Mouse (Mus musculus) gastrocnemius, adult 2 months (tissue): ENCODE data around the gene Syt3. TPM values are rescaled to one million over a fixed set of nuclear protein-coding genes. Genes with fewer than 3 reads are reported as not detected.

Source experiments
- DNase-seq: peaks from one replicate; pipeline ENCODE4 v3.0.0; 2022
- H3K27ac ChIP-seq: fragments of 200-600 bp; 2 replicates; pipeline ENCODE4 v1.8.1; 2022; ENCODE audit warnings: mild to moderate bottlenecking
- H3K4me3 ChIP-seq: fragments of 200-600 bp; 2 replicates; pipeline ENCODE4 v1.8.1; 2022; ENCODE audit warnings: mild to moderate bottlenecking, moderate library complexity
- CTCF ChIP-seq: fragments of 200-600 bp; IDR thresholded peaks from 2 replicates; pipeline ENCODE4 v1.8.1; 2022; ENCODE audit warnings: antibody characterized with exemption, mild to moderate bottlenecking, moderate library complexity
- intact Hi-C: fragments of 180-260 bp; cut with DNase I; formaldehyde crosslinking; loops from one replicate; pipeline ENCODE4 v1.15.1; 2025
- total RNA-seq, 2 experiments: library from RNA; stranded (reverse); gene quantifications; 2 replicates each; pipeline ENCODE4 v1.2.3; 2021

Gene Syt3
- total RNA-seq, 2 experiments from 2014 or later: 2.3 to 3.6 TPM

GRCm38 (mm10) chr7:44393284-44393683 lies 9.4 kb downstream of the Syt3 start:
- no peak for TF ChIP-seq CTCF
- DNase-seq: no peak
- intact Hi-C loops: no loop called here
- Histone ChIP-seq H3K4me3 (no peak overlapping the region), H3K27ac (no peak overlapping the region)

DNA sequence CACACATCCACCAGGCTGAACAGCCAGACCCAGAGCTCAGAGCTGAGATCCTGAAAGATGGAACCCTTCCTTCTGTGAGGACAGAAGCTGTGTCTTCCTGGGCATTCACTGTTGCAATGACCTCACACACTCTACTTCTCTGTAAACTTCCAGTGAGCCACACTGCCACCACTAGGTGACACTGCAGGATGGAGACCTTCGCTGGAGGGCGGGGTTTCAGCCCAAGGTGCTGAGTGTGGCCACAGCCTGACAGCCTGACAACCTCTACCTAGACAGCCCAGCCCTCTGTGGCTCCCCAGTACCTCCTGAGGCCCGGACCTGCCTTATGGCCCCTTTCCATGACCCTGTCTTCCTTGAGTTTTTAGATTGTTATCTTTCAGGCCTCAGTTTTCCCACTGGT lies 14.7 kb downstream of the Syt3 start:
- TF ChIP-seq CTCF: peak; percentile 61
- DNase-seq: peak; percentile 64
- intact Hi-C loops: loop anchor here (2.0 kb wide), 1 partner anchor 86 kb away; no protein-coding TSS in a partner anchor
- H3K27ac ChIP-seq: no peak overlapping the region
- no peak overlapping the region for H3K4me3 ChIP-seq

DNA sequence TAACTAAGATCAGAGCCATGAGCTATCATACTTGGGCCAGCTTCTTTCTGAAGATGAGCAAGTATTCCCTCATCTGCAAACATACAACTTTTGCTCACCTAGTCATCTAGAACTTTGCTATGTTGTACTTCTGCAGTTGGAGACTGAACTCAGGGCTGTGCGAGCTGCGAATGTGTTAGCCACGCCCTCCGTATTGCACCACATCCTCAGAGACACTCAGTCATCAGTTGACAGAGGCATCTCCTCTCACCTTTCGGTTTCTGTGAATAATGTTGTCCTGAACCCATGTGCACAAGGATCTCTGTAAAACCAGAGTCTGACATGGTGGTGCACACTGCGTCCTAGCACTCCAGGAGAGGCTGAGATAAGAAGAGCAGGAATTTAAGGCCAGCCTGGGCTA lies 17.8 kb downstream of the Syt3 start:
- no peak for DNase-seq
- H3K4me3 ChIP-seq: no peak overlapping the region
- TF ChIP-seq CTCF: no peak
- intact Hi-C loops: loop anchor here (5.0 kb wide), 1 partner anchor 161 kb away; no protein-coding TSS in a partner anchor
- H3K27ac ChIP-seq: no peak overlapping the region

GRCm38 (mm10) chr7:44405346-44406014 lies 21.6 kb downstream of the Syt3 start:
- DNase-seq: peak; percentile 84
- intact Hi-C loops: no loop called here
- no peak for TF ChIP-seq CTCF
- H3K4me3 ChIP-seq: peak overlapping the region; percentile 65
- H3K27ac ChIP-seq: peak overlapping the region; percentile 31

DNA sequence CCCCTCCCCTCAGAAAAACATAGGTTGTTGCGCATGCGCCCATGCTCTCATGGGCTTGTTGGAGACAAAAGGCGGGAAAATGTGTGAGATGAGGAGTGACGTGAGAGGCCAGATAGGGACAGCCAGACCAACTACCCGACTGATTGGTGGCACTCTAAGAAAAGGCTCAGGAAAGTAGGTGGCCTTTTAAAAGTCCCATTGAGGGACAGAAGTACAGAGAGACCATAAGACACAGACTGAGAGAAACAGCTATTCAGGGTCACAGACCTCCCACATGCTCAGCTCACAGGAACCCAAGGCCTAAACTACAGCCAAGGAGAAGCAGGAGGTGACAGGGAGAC lies 22.1 kb downstream of the Syt3 start:
- H3K27ac ChIP-seq: no peak overlapping the region
- H3K4me3 ChIP-seq: peak overlapping the region; percentile 65
- DNase-seq: no peak
- no peak for TF ChIP-seq CTCF
- intact Hi-C loops: no loop called here

DNA sequence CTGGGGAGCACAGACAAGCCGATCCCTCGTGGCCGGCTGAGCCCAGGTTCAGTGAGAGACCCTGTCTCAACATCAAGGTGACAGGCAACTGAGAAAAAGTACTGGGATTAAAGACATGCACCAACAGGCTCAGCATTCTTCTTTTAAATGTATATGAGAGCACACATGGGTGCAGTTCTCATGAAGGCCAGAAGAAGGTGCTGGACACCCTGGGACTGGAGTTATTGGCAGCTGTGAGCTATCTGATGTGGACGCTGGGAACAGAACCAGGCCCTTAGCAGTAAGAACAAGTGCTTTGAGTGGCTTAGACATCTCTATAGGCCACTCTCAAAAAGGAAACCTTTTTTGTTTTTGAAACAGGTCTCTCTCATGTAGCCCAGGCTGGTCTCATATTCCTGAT lies 27.2 kb downstream of the Syt3 start:
- H3K27ac ChIP-seq: no peak overlapping the region
- intact Hi-C loops: no loop called here
- TF ChIP-seq CTCF: no peak; the same call in 1 of the 2 replicates
- H3K4me3 ChIP-seq: no peak overlapping the region
- no peak for DNase-seq

DNA sequence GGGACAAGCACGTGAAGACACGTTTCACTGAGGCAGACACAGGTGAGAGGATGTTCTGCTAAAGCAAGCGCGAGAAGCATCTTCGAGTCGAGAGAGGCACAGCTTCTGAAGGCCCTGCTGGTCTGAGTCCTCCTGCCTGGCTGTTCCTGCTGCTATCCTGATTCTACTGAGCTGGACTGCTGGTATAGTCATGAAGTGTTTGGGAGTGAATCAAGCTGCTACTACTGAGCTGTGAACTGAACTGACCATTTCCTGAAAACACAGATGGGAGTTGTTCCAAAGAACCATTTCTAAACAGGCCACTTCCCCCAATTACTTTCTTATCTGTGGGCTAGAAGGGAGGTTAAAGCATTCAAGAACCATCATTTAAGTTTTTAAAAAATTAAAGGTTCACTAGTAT lies 29.4 kb downstream of the Syt3 start:
- no peak overlapping the region for H3K4me3 ChIP-seq
- no peak overlapping the region for H3K27ac ChIP-seq
- no peak for TF ChIP-seq CTCF
- no peak for DNase-seq
- intact Hi-C loops: no loop called here

DNA sequence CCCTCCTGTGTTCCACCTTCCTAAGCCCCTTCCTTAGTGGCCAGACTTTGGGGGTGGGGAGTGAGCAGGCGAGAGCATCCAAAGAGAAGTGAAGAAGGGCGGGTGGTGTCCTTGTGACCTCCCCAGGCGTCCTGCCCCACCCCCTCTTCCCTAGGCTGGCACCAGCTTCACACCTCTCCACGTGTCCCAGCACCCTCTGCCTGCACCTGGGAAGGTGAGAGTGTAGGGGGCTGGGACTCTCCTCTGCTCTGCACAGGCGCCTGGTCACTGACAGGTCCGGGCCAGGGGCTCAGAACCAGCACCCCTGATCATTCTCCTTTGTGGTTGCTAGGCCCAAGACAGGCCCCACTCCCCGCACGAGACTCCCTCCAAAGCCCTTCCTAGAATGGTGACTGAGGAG lies 43.8 kb downstream of the Syt3 start:
- no peak for TF ChIP-seq CTCF
- intact Hi-C loops: no loop called here
- no peak for DNase-seq
- H3K4me3 ChIP-seq: no peak overlapping the region
- H3K27ac ChIP-seq: no peak overlapping the region

DNA sequence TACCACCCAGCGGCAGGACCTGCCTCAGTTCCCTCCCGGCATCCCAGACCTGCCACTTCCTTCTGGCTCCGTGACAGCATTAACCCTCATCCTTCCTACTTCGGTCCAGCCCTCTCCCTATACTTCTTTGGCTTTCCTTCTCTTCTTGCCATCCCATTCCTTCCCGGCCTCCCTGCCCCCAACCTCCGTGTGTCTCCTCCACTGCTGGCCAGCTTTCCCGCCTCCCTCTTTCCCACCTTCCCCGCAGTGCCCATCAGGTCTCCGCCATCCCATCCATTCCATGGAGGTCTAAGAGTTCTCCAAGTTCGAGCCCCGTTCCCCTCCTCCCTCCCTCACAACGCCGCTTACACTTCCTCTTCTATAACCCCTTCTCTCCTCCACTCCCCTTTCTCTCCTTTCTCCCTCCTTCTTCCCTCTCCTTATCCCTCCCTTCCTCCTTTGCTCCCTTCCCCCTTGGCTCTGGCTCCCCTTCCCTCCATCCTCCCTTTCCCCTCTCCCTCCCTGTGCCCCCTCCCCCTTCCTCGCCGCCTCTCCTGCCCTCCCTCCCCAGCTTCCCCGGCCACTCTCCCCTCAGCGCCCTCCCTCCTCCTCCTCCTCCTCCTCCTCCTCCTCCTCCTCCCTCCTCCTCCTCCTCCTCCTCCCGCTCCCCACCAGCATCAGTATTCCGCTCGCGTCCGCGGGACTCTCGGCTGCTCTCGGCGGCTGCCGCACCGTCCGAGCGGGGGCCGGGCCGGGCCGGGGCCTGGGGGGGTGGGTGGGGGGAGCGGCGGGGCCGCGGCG lies 44.5 kb downstream of the Syt3 start:
- intact Hi-C loops: no loop called here
- peak overlapping the region; percentile 39 for H3K4me3 ChIP-seq
- no peak for TF ChIP-seq CTCF

DNA sequence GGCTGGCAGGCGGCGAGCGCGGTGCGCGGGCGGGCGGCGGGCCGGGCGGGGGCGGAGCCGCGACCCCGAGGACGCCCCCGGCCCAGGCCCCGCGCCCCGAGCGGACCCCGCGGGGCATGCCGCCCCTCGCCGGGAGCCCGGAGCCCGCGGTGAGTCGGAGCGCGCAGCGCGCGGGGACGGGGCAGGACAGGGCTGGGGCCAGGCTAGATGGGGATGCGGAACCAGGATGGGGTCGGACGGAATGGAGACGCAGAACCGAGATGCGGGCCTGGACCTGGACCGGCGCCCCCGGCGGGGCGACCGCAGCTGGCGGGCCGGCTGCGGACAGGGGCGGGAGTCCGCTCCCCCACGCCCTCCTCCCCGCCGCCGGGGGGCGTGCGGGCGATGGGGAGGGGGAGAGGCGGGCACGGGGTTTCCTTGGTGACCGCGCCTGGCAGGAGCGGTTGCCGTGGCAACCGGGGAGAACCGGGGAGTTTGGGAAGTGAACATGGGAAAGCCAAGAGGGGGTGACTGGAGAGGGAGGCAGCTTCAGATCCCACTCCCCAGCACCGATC lies 45.1 kb downstream of the Syt3 start, which contains the start of gene Lrrc4b:
Gene Lrrc4b, plus strand, starts transcription at position 51 of the 554 bp plus-strand sequence.
- intact Hi-C loops: no loop called here
- DNase-seq: no peak
- no peak for TF ChIP-seq CTCF
- peak within 1 kb of the TSS; percentile 63 for H3K4me3 ChIP-seq
- H3K27ac ChIP-seq: no peak within 1 kb of the TSS

More for the DNA sequence above, 44.5 kb downstream of the Syt3 start:
- H3K27ac ChIP-seq: no peak overlapping the region
- no peak for DNase-seq

DNA sequence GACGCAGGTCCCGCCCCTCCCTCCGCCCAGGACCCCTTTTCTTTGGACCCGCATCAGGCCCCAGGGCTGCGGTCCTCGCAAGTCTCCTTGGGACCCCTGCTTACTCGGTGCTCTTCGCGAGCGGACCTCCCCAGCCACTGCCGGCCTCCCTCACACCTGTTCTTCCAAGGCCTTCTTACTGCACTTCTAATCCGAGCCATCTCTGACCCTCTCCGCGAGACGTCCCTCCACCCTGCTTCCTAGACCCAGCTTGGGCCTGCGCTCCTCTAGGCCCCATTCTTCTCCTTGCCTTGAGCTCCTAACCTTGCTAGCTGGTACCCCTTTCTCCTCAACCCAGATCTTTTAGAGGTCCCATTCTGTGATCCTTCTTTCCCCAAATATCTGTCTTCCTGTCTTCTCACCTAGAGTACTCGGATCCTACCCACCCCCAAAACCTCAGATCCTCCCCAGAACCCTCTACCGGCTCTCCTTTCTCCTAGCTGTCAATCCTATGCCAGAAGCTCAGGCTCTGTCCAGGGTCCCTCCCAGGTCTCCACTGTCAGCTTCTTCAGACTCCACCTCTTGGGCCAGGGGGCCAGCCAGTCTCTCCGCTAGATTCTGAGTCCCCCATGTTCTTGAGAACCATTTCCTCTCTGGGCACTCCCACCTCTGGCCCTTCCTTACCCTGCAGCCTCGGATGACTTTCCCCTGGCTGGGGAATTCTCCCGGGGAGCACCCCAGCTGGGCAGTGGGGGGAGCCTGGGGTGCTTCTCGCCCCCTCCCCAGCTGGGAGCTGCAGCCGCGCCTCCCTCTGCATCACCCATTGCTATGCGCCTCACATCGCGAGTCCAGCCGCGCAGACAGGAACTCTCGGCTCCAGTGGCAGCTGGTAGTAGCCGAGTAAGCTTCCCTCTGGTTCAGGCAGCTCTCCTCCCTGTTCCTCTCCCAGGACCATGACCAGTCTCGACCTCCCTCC lies 45.9 kb downstream of the Syt3 start:
- no peak for TF ChIP-seq CTCF
- intact Hi-C loops: no loop called here
- no peak overlapping the region for H3K27ac ChIP-seq
- H3K4me3 ChIP-seq: peak overlapping the region; percentile 63
- no peak for DNase-seq

- intact Hi-C loops: no loop called here
- Histone ChIP-seq H3K27ac (no peak overlapping the region), H3K4me3 (no peak overlapping the region)
- no peak for DNase-seq
- TF ChIP-seq CTCF: no peak
These were observed 48.6 kb downstream of the Syt3 start for GRCm38 (mm10) chr7:44432550-44432949.

GRCm38 (mm10) chr7:44433371-44433770 lies 49.5 kb downstream of the Syt3 start:
- no peak for TF ChIP-seq CTCF
- DNase-seq: no peak
- Histone ChIP-seq H3K4me3 (no peak overlapping the region), H3K27ac (no peak overlapping the region)
- intact Hi-C loops: no loop called here
